Mouse (Mus musculus): ENCODE measurements around the gene Prl7d1. TPM values are rescaled to one million over a fixed set of nuclear protein-coding genes. Genes with fewer than 3 reads are reported as not detected.
"Not testable (repeated sequence)": the region's sequence is repeated elsewhere in the genome, so short reads cannot be mapped to it uniquely, and the experiment has no call there.

Prl7d1 gene
- not detected in 2 replicates for polyA plus RNA-seq (2015; fragmentation: Nextera tagmentation; extraction: Ambion mirVana)

DNA sequence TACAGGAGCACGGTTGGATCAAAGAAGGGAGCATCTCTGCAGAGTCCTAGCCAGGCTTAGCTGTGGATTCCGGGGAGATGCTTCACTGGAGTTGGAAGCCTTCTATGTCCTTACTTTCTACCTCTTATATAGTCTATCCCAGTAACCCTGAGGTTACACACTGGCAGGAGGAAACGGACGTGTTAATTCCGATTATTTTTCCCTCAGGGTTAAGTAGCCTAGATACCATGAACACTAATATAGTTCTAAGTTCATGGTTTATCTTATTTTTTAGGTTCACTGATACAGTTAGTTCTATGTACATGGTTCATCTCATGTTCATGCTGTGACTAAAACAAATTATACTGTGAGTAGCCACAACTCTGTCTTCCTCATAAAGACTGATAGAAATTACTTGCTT is at the start of gene Prl7d1:
Gene Prl7d1 (minus strand): TSS at position 101 of the 400 bp plus-strand sequence.
- ATAC-seq (ENCODE audit: low FRiP score), result no peak
- no peak within 1 kb of the TSS for H3K9ac ChIP-seq

GRCm38 (mm10) chr13:27734512-27735186 is 18.1 kb upstream of the Prl7d1 start:
- no peaks in the 10 kb centered on the region for H3K27me3 ChIP-seq
- H3K4me2 ChIP-seq, result no peak overlapping the region
- no peak overlapping the region for H3K27ac ChIP-seq
- no peak overlapping the region for H3K9ac ChIP-seq
- no peaks in the 10 kb centered on the region for H3K4me1 ChIP-seq (replicated peaks)
- no peaks in the 10 kb centered on the region for H3K36me3 ChIP-seq
- H3K4me3 ChIP-seq, result no peak overlapping the region
- 90% methylated on average over 10 of the region's 10 CpGs for WGBS
- no peaks in the 10 kb centered on the region for H3K9me3 ChIP-seq
- ATAC-seq (ENCODE audit: low FRiP score), result no peak

More for the DNA sequence above, at the start of gene Prl7d1:
- no peaks in the 10 kb centered on the region for H3K36me3 ChIP-seq
- no peaks in the 10 kb centered on the region for H3K9me3 ChIP-seq
- H3K4me3 ChIP-seq, result no peak within 1 kb of the TSS
- H3K4me2 ChIP-seq, result no peak within 1 kb of the TSS
- 89% methylated on average over 5 of the region's 5 CpGs for WGBS
- H3K27me3 ChIP-seq, result no peaks in the 10 kb centered on the region
- no peaks in the 10 kb centered on the region for H3K4me1 ChIP-seq (replicated peaks)
- H3K27ac ChIP-seq, result no peak within 1 kb of the TSS

DNA sequence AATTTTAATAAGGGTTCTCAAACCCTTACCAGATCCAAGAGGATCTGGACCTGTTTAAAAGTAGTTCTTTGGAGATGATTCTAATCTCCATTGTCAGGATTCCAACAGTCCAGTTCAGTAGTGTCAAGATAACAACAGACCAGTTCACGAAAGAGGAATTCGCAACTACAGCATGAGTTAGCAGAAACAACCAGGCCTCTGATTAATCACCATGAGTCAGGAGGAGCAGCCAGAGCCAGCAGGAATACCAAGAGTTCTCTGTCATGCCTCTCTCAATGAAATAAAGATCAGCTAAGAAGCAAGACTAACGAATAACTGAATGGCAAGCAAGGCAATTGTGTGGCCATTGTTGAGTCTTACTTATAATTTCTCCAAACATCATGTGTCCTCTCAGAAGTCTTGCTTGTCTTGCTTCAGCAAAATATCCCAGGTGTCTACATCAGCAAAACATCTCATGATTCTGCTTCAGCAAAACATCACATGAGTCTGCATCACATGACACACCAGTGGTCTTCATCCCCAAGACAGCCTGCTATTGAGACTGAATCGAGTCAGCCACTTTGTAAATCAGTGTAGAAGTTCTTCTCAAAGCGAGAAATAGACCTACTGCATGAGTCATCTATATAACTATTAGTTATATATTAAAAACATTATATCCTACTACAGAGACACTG is 13.9 kb upstream of the Prl7d1 start:
- H3K27ac ChIP-seq; H3K4me2 ChIP-seq; H3K9me3 ChIP-seq; H3K4me3 ChIP-seq; H3K27me3 ChIP-seq; ATAC-seq (ENCODE audit: low FRiP score); H3K4me1 ChIP-seq (replicated peaks); H3K9ac ChIP-seq; H3K36me3 ChIP-seq: not testable (repeated sequence)
- 84% methylated on average over 5 of the region's 5 CpGs for WGBS

DNA sequence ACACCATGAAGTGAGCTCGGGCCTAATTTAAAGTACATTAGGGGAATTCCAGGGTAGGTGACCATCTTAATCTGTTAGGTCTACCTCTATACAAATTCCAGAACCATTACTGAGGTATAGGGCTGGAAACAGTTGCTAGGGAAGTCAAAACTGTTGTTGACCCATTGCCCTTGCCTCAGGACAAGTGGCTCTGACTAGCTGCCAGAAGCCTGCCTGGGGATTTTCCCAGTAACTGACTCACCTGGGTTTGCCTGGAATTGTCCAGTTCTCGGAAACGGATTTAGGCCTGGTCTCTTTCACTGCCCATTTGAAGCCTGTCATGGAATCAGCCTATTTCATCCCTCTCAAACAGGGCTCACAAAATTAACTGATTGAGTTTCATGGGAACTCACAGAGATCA is 8.5 kb upstream of the Prl7d1 start:
- not testable (repeated sequence) for H3K9ac ChIP-seq; H3K27ac ChIP-seq; H3K9me3 ChIP-seq; H3K36me3 ChIP-seq; H3K4me3 ChIP-seq; ATAC-seq (ENCODE audit: low FRiP score); H3K4me1 ChIP-seq (replicated peaks); H3K27me3 ChIP-seq; H3K4me2 ChIP-seq
- 93% methylated on average over 3 of the region's 3 CpGs for WGBS

DNA sequence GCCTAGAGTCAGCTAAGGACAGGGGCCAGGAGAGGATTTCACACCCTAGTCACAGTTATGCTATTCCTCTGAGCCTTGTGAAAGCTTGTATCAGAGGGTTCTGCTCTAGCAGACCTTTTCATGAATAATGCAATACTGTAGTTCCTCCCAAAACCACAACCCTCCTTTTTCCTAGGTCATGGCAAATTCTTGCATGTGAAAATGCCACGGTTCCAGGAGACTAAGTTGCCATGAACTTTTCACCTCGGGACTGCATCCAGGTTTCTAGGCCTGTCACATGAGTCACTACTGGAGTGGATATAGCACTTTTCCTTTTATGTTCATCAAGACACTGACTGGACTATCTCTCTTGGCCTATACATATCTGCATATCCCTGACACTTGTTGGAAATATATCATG is 10.0 kb downstream of the Prl7d1 start:
- no peak overlapping the region for H3K4me2 ChIP-seq
- ATAC-seq (ENCODE audit: low FRiP score), result no peak
- H3K4me3 ChIP-seq, result no peak overlapping the region
- no peak overlapping the region for H3K9ac ChIP-seq
- H3K9me3 ChIP-seq, result no peaks in the 10 kb centered on the region
- H3K4me1 ChIP-seq (replicated peaks), result no peaks in the 10 kb centered on the region
- WGBS, result 74% methylated on average over 2 of the region's 2 CpGs
- H3K27ac ChIP-seq, result no peak overlapping the region
- no peaks in the 10 kb centered on the region for H3K27me3 ChIP-seq
- H3K36me3 ChIP-seq, result no peaks in the 10 kb centered on the region

- H3K27me3 ChIP-seq, result no peaks in the 10 kb centered on the region
- H3K36me3 ChIP-seq, result no peaks in the 10 kb centered on the region
- H3K4me1 ChIP-seq (replicated peaks), result no peaks in the 10 kb centered on the region
- no peak within 1 kb of the TSS for H3K4me3 ChIP-seq
- H3K9me3 ChIP-seq, result no peaks in the 10 kb centered on the region
- 86% methylated on average over 4 of the region's 4 CpGs for WGBS
- H3K4me2 ChIP-seq, result no peak within 1 kb of the TSS
- no peak for ATAC-seq (ENCODE audit: low FRiP score)
- no peak within 1 kb of the TSS for H3K9ac ChIP-seq
- no peak within 1 kb of the TSS for H3K27ac ChIP-seq
Observed at GRCm38 (mm10) chr13:27667936-27668335, 48.6 kb downstream of the Prl7d1 start, which contains the start of gene Prl7a2. TSS of gene Prl7a2 (minus strand) at chr13:27668036.

- Histone ChIP-seq H3K27ac (no peak overlapping the region), H3K9me3 (no peaks in the 10 kb centered on the region), H3K4me1 (replicated peaks) (no peaks in the 10 kb centered on the region), H3K27me3 (no peaks in the 10 kb centered on the region), H3K9ac (no peak overlapping the region), H3K4me2 (no peak overlapping the region), H3K36me3 (no peaks in the 10 kb centered on the region), H3K4me3 (no peak overlapping the region)
- ATAC-seq (ENCODE audit: low FRiP score), result no peak
- WGBS, result 91% methylated on average over 2 of the region's 2 CpGs
Observed at GRCm38 (mm10) chr13:27660747-27661146, 55.8 kb downstream of the Prl7d1 start.

Other genes with a start within 250 kb of the Prl7d1 start
- not detected in 2 replicates for gene Prl8a8, start 203.5 kb downstream of the Prl7d1 start, polyA plus RNA-seq (2015; fragmentation: Nextera tagmentation; extraction: Ambion mirVana)
- gene Prl8a9, start 152.1 kb downstream of the Prl7d1 start, polyA plus RNA-seq (2015; fragmentation: Nextera tagmentation; extraction: Ambion mirVana), result not detected in 2 replicates
- gene Prl8a1, start 134.6 kb downstream of the Prl7d1 start, polyA plus RNA-seq (2015; fragmentation: Nextera tagmentation; extraction: Ambion mirVana), result not detected in 2 replicates
- gene Prl7b1, start 106.2 kb downstream of the Prl7d1 start, polyA plus RNA-seq (2015; fragmentation: Nextera tagmentation; extraction: Ambion mirVana), result not detected in 2 replicates
- not detected in 2 replicates for gene Prl7a1, start 74.2 kb downstream of the Prl7d1 start, polyA plus RNA-seq (2015; fragmentation: Nextera tagmentation; extraction: Ambion mirVana)
- not detected in 2 replicates for gene Prl7a2, start 48.7 kb downstream of the Prl7d1 start, polyA plus RNA-seq (2015; fragmentation: Nextera tagmentation; extraction: Ambion mirVana)
- gene Prl7c1, start 64.1 kb upstream of the Prl7d1 start, polyA plus RNA-seq (2015; fragmentation: Nextera tagmentation; extraction: Ambion mirVana), result not detected in 2 replicates
- not detected in 2 replicates for gene Prl2a1, start 84.9 kb upstream of the Prl7d1 start, polyA plus RNA-seq (2015; fragmentation: Nextera tagmentation; extraction: Ambion mirVana)
- not detected in 2 replicates for gene Prl2c1, start 132.6 kb upstream of the Prl7d1 start, polyA plus RNA-seq (2015; fragmentation: Nextera tagmentation; extraction: Ambion mirVana)

Measured in hindbrain, embryonic 13.5 days (tissue).